Mouse (Mus musculus): Measurements from ENCODE around the gene Smim24. TPM values are rescaled to one million over a fixed set of nuclear protein-coding genes. Genes with fewer than 3 reads are reported as not detected.

The Smim24 gene
- polyA plus RNA-seq, 1 experiment from 2014 or later = 1.5 TPM

GRCm38 (mm10) chr10:81430831-81431525 is 38.1 kb downstream of the Smim24 start:
- H3K4me1 ChIP-seq (ENCODE audit: control insufficient read depth, insufficient read depth, low read length) = peaks cover 28% of the 10 kb centered on the region
- 0 out of 2 replicates have a peak, but pooled peaks cover 8% of the 10 kb centered on the region for H3K27me3 ChIP-seq (replicated peaks; ENCODE audit: control insufficient read depth, insufficient read depth, low read length)
- DNase-seq (ENCODE audit: low spot score) = peak; percentile 63
- H3K36me3 ChIP-seq (ENCODE audit: control insufficient read depth, insufficient read depth, low read length) = no peaks in the 10 kb centered on the region
- H3K9ac ChIP-seq (ENCODE audit: low read length) = peak overlapping the region; percentile 90
- peak overlapping the region; percentile 88 for H3K4me2 ChIP-seq (ENCODE audit: low read length)
- peak overlapping the region; percentile 77 for H3K4me3 ChIP-seq (ENCODE audit: low read depth, low read length)
- ATAC-seq = peak; percentile 13
- no peaks in the 10 kb centered on the region for H3K9me3 ChIP-seq (replicated peaks; ENCODE audit: control insufficient read depth, low read length)
- under 1% methylated on average over 41 of the region's 70 CpGs for WGBS
- peak overlapping the region; percentile 92 for H3K27ac ChIP-seq (ENCODE audit: low read depth, low read length)

GRCm38 (mm10) chr10:81431526-81432168 is 38.8 kb downstream of the Smim24 start:
- 15% methylated on average over 15 of the region's 15 CpGs for WGBS
- peak; percentile 87 for DNase-seq (ENCODE audit: low spot score)
- H3K9ac ChIP-seq (ENCODE audit: low read length) = no peak overlapping the region; the same call in 1 of the 2 replicates
- peak; percentile 9 for ATAC-seq
- H3K4me1 ChIP-seq (ENCODE audit: control insufficient read depth, insufficient read depth, low read length) = peaks cover 24% of the 10 kb centered on the region
- peak overlapping the region; percentile 88 for H3K4me2 ChIP-seq (ENCODE audit: low read length)
- peak overlapping the region; percentile 92 for H3K27ac ChIP-seq (ENCODE audit: low read depth, low read length)
- H3K27me3 ChIP-seq (replicated peaks; ENCODE audit: control insufficient read depth, insufficient read depth, low read length) = 0 out of 2 replicates have a peak, but pooled peaks cover 8% of the 10 kb centered on the region
- no peaks in the 10 kb centered on the region for H3K36me3 ChIP-seq (ENCODE audit: control insufficient read depth, insufficient read depth, low read length)
- no peaks in the 10 kb centered on the region for H3K9me3 ChIP-seq (replicated peaks; ENCODE audit: control insufficient read depth, low read length)
- H3K4me3 ChIP-seq (ENCODE audit: low read depth, low read length) = peak overlapping the region; percentile 77; the same call in 1 of the 2 replicates

- H3K4me3 ChIP-seq (ENCODE audit: low read depth, low read length) = peak overlapping the region; percentile 3; the same call in 1 of the 2 replicates
- H3K4me1 ChIP-seq (ENCODE audit: control insufficient read depth, insufficient read depth, low read length) = peaks cover 19% of the 10 kb centered on the region
- H3K4me2 ChIP-seq (ENCODE audit: low read length) = peak overlapping the region; percentile 41
- no peaks in the 10 kb centered on the region for H3K9me3 ChIP-seq (replicated peaks; ENCODE audit: control insufficient read depth, low read length)
- ATAC-seq = peak; percentile 4; the same call in 1 of the 2 replicates
- 0 out of 2 replicates have a peak, but pooled peaks cover 8% of the 10 kb centered on the region for H3K27me3 ChIP-seq (replicated peaks; ENCODE audit: control insufficient read depth, insufficient read depth, low read length)
- H3K9ac ChIP-seq (ENCODE audit: low read length) = no peak overlapping the region
- peak overlapping the region; percentile 41; the same call in 1 of the 2 replicates for H3K27ac ChIP-seq (ENCODE audit: low read depth, low read length)
- WGBS = 58% methylated on average over 21 of the region's 21 CpGs
- no peak for DNase-seq (ENCODE audit: low spot score)
- H3K36me3 ChIP-seq (ENCODE audit: control insufficient read depth, insufficient read depth, low read length) = no peaks in the 10 kb centered on the region
These were observed 39.5 kb downstream of the Smim24 start for GRCm38 (mm10) chr10:81432169-81432867.

- H3K27me3 ChIP-seq (replicated peaks; ENCODE audit: control insufficient read depth, insufficient read depth, low read length) = 0 out of 2 replicates have a peak, but pooled peaks cover 6% of the 10 kb centered on the region
- H3K4me2 ChIP-seq (ENCODE audit: low read length) = peak overlapping the region; percentile 41
- ATAC-seq (peak; percentile 83), DNase-seq (ENCODE audit: low spot score) (peak; percentile 99)
- H3K4me3 ChIP-seq (ENCODE audit: low read depth, low read length) = peak overlapping the region; percentile 3
- 4% methylated on average over 17 of the region's 17 CpGs for WGBS
- H3K9ac ChIP-seq (ENCODE audit: low read length) = peak overlapping the region; percentile 25; the same call in 1 of the 2 replicates
- H3K9me3 ChIP-seq (replicated peaks; ENCODE audit: control insufficient read depth, low read length) = no peaks in the 10 kb centered on the region
- H3K36me3 ChIP-seq (ENCODE audit: control insufficient read depth, insufficient read depth, low read length) = no peaks in the 10 kb centered on the region
- peaks cover 19% of the 10 kb centered on the region for H3K4me1 ChIP-seq (ENCODE audit: control insufficient read depth, insufficient read depth, low read length)
- no peak overlapping the region; the same call in 1 of the 2 replicates for H3K27ac ChIP-seq (ENCODE audit: low read depth, low read length)
These were observed 40.0 kb downstream of the Smim24 start for GRCm38 (mm10) chr10:81432868-81433262.

- no peak for DNase-seq (ENCODE audit: low spot score)
- H3K4me2 ChIP-seq (ENCODE audit: low read length) = no peak overlapping the region; the same call in 1 of the 2 replicates
- no peaks in the 10 kb centered on the region for H3K36me3 ChIP-seq (ENCODE audit: control insufficient read depth, insufficient read depth, low read length)
These were observed 40.9 kb downstream of the Smim24 start for GRCm38 (mm10) chr10:81433541-81434289.

GRCm38 (mm10) chr10:81434361-81435263 is 41.8 kb downstream of the Smim24 start:
- Histone ChIP-seq H3K27me3 (replicated peaks; ENCODE audit: control insufficient read depth, insufficient read depth, low read length) (no peaks in the 10 kb centered on the region), H3K4me2 (ENCODE audit: low read length) (no peak overlapping the region), H3K9me3 (replicated peaks; ENCODE audit: control insufficient read depth, low read length) (no peaks in the 10 kb centered on the region), H3K4me1 (ENCODE audit: control insufficient read depth, insufficient read depth, low read length) (peaks cover 18% of the 10 kb centered on the region), H3K36me3 (ENCODE audit: control insufficient read depth, insufficient read depth, low read length) (no peaks in the 10 kb centered on the region), H3K4me3 (ENCODE audit: low read depth, low read length) (no peak overlapping the region), H3K27ac (ENCODE audit: low read depth, low read length) (peak overlapping the region; percentile 59; the same call in 1 of the 2 replicates), H3K9ac (ENCODE audit: low read length) (no peak overlapping the region)
- DNase-seq (ENCODE audit: low spot score) = no peak
- ATAC-seq = no peak
- WGBS = 69% methylated on average over 15 of the region's 15 CpGs

More at GRCm38 (mm10) chr10:81433541-81434289, 40.9 kb downstream of the Smim24 start:
- Histone ChIP-seq H3K4me3 (ENCODE audit: low read depth, low read length) (no peak overlapping the region), H3K9ac (ENCODE audit: low read length) (no peak overlapping the region), H3K9me3 (replicated peaks; ENCODE audit: control insufficient read depth, low read length) (no peaks in the 10 kb centered on the region), H3K27me3 (replicated peaks; ENCODE audit: control insufficient read depth, insufficient read depth, low read length) (no peaks in the 10 kb centered on the region), H3K27ac (ENCODE audit: low read depth, low read length) (no peak overlapping the region), H3K4me1 (ENCODE audit: control insufficient read depth, insufficient read depth, low read length) (peaks cover 19% of the 10 kb centered on the region)
- WGBS = 82% methylated on average over 26 of the region's 26 CpGs
- ATAC-seq = no peak

GRCm38 (mm10) chr10:81435436-81435835 is 42.6 kb downstream of the Smim24 start:
- Histone ChIP-seq H3K4me1 (ENCODE audit: control insufficient read depth, insufficient read depth, low read length) (peaks cover 17% of the 10 kb centered on the region), H3K27me3 (replicated peaks; ENCODE audit: control insufficient read depth, insufficient read depth, low read length) (no peaks in the 10 kb centered on the region), H3K27ac (ENCODE audit: low read depth, low read length) (peak overlapping the region; percentile 59; the same call in 1 of the 2 replicates), H3K9me3 (replicated peaks; ENCODE audit: control insufficient read depth, low read length) (no peaks in the 10 kb centered on the region), H3K36me3 (ENCODE audit: control insufficient read depth, insufficient read depth, low read length) (no peaks in the 10 kb centered on the region), H3K4me3 (ENCODE audit: low read depth, low read length) (no peak overlapping the region), H3K9ac (ENCODE audit: low read length) (no peak overlapping the region), H3K4me2 (ENCODE audit: low read length) (no peak overlapping the region)
- WGBS = 51% methylated on average over 3 of the region's 3 CpGs
- peak; percentile 88 for DNase-seq (ENCODE audit: low spot score)
- no peak for ATAC-seq

All from forebrain, embryonic 14.5 days (tissue).